Mouse (Mus musculus): ENCODE measurements around the gene Dst. TPM values are rescaled to one million over a fixed set of nuclear protein-coding genes. Genes with fewer than 3 reads are reported as not detected.
A peak's percentile ranks its signal among the peaks of the same experiment; 100 is the strongest.
"Not testable (repeated sequence)": the region's sequence is repeated elsewhere in the genome, so short reads cannot be mapped to it uniquely, and the experiment has no call there.

The Dst gene
- polyA plus RNA-seq, 1 experiment from 2014 or later: 35.2 TPM

- Histone ChIP-seq H3K36me3 (no peaks in the 10 kb centered on the region), H3K9ac (replicated peaks) (no peak overlapping the region)
- ATAC-seq (replicated peaks): no peak
These were observed 148.6 kb downstream of the Dst start for GRCm38 (mm10) chr1:34056658-34057057.

DNA sequence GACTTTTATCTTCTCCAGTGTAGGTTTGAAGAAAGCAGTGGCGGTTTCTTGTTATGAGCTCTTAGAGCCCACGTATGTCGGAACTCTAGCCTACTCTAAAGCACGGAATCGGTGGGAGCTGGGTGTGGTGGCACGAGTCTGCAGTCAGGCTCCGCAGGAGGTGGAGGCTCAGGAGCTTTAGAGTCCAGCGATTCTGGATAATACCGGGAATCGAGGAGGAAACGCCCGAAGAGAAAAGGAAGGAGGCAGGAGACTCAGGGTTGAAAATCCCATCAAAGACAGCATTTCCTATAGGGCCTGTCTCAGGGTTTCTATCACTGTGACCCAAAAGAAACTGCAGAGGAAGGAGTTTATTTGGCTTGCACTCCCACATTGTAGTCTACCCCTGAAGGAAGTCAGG is 151.2 kb downstream of the Dst start:
- no peak overlapping the region for H3K4me3 ChIP-seq
- peaks cover 20% of the 10 kb centered on the region for H3K4me1 ChIP-seq
- H3K27ac ChIP-seq (replicated peaks): no peak overlapping the region
- no peak overlapping the region for H3K4me2 ChIP-seq (replicated peaks)
- no peak overlapping the region for H3K9ac ChIP-seq (replicated peaks)
- no peaks in the 10 kb centered on the region for H3K9me3 ChIP-seq
- H3K36me3 ChIP-seq: no peaks in the 10 kb centered on the region
- WGBS: 80% methylated on average over 12 of the region's 12 CpGs
- ATAC-seq (replicated peaks): no peak
- H3K27me3 ChIP-seq: no peaks in the 10 kb centered on the region

More at GRCm38 (mm10) chr1:34056658-34057057, 148.6 kb downstream of the Dst start:
- H3K9me3 ChIP-seq: no peaks in the 10 kb centered on the region
- peaks cover 23% of the 10 kb centered on the region for H3K4me1 ChIP-seq
- H3K4me2 ChIP-seq (replicated peaks): no peak overlapping the region
- H3K4me3 ChIP-seq: no peak overlapping the region
- no peaks in the 10 kb centered on the region for H3K27me3 ChIP-seq
- H3K27ac ChIP-seq (replicated peaks): no peak overlapping the region
- 91% methylated on average over 14 of the region's 14 CpGs for WGBS

DNA sequence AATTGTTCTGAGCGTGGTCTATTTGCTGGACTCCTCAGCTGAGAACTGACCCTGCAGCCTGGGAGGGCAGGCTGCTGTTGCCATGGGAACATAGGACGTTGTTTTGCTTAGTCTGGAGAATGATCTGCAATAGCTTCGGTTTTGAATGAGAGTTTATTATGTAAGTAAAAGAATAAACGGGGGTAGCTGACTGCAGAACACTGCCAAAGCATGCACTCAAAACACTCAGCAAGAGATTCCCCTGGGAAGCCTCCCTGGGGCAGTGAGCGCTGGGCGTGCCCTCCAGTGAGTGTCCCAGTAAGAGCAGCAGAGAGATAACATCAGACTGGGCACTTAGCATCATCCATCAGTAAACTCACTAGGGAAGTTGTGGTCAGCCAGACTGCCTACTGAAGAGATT is 152.4 kb downstream of the Dst start:
- peaks cover 20% of the 10 kb centered on the region for H3K4me1 ChIP-seq
- H3K27ac ChIP-seq (replicated peaks): no peak overlapping the region
- ATAC-seq (replicated peaks): no peak
- no peak overlapping the region for H3K4me2 ChIP-seq (replicated peaks)
- no peak overlapping the region for H3K4me3 ChIP-seq
- no peaks in the 10 kb centered on the region for H3K27me3 ChIP-seq
- no peak overlapping the region for H3K9ac ChIP-seq (replicated peaks)
- H3K36me3 ChIP-seq: no peaks in the 10 kb centered on the region
- 5% methylated on average over 6 of the region's 6 CpGs for WGBS
- H3K9me3 ChIP-seq: no peaks in the 10 kb centered on the region

GRCm38 (mm10) chr1:34061078-34061477 is 153.1 kb downstream of the Dst start:
- peak; percentile 61 for ATAC-seq (replicated peaks)
- H3K4me3 ChIP-seq: no peak overlapping the region
- no peaks in the 10 kb centered on the region for H3K36me3 ChIP-seq
- peaks cover 20% of the 10 kb centered on the region for H3K4me1 ChIP-seq
- no peaks in the 10 kb centered on the region for H3K27me3 ChIP-seq
- H3K9ac ChIP-seq (replicated peaks): no peak overlapping the region
- 0 out of 2 replicates have a peak overlapping the region, but pooled peaks have one; percentile 3 for H3K4me2 ChIP-seq (replicated peaks)
- no peaks in the 10 kb centered on the region for H3K9me3 ChIP-seq
- 21% methylated on average over 4 of the region's 4 CpGs for WGBS
- no peak overlapping the region for H3K27ac ChIP-seq (replicated peaks)

GRCm38 (mm10) chr1:34061860-34062259 is 153.8 kb downstream of the Dst start:
- H3K4me2 ChIP-seq (replicated peaks): no peak overlapping the region
- ATAC-seq (replicated peaks): no peak
- 75% methylated on average over 1 of the region's 1 CpGs for WGBS
- H3K9me3 ChIP-seq: no peaks in the 10 kb centered on the region
- H3K4me3 ChIP-seq: no peak overlapping the region
- no peak overlapping the region for H3K9ac ChIP-seq (replicated peaks)
- H3K4me1 ChIP-seq: peaks cover 20% of the 10 kb centered on the region
- no peaks in the 10 kb centered on the region for H3K36me3 ChIP-seq
- H3K27ac ChIP-seq (replicated peaks): no peak overlapping the region
- H3K27me3 ChIP-seq: no peaks in the 10 kb centered on the region

DNA sequence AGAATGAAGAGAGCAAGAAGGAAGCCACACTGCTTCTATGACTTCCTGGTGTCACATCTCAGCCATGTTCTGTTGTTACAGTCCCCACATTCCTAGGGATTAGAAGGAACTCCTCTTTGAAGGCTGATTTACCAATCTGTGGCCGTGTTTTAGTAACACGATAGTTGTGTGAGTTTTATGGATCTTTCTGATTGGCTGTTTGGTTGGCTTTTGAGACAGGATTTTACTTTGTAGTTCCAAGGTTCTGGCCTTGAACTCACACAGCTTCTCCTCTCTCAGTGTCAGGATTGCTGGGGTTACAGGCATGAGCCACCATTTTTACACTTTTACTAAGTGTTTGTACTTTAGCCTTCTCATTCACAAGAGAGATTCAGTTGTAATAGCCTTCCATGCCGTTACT is 155.9 kb downstream of the Dst start:
- Histone ChIP-seq H3K9ac (replicated peaks) (no peak overlapping the region), H3K4me1 (peaks cover 20% of the 10 kb centered on the region), H3K27ac (replicated peaks) (no peak overlapping the region), H3K9me3 (no peaks in the 10 kb centered on the region), H3K27me3 (no peaks in the 10 kb centered on the region), H3K4me3 (no peak overlapping the region), H3K36me3 (no peaks in the 10 kb centered on the region), H3K4me2 (replicated peaks) (no peak overlapping the region)
- no peak for ATAC-seq (replicated peaks)
- 76% methylated on average over 3 of the region's 3 CpGs for WGBS

- Histone ChIP-seq H3K9me3 (no peaks in the 10 kb centered on the region), H3K27me3 (no peaks in the 10 kb centered on the region), H3K4me1 (peaks cover 15% of the 10 kb centered on the region), H3K36me3 (no peaks in the 10 kb centered on the region), H3K9ac (replicated peaks) (no peak overlapping the region), H3K27ac (replicated peaks) (no peak overlapping the region), H3K4me2 (replicated peaks) (no peak overlapping the region), H3K4me3 (no peak overlapping the region)
- ATAC-seq (replicated peaks): no peak
- WGBS: 67% methylated on average over 5 of the region's 5 CpGs
These were observed 157.6 kb downstream of the Dst start for GRCm38 (mm10) chr1:34065551-34066048.

- not testable (repeated sequence) for H3K4me2 ChIP-seq (replicated peaks); H3K4me1 ChIP-seq; ATAC-seq (replicated peaks); H3K9ac ChIP-seq (replicated peaks); H3K9me3 ChIP-seq; H3K4me3 ChIP-seq; H3K36me3 ChIP-seq; H3K27ac ChIP-seq (replicated peaks); H3K27me3 ChIP-seq
- WGBS: 95% methylated on average over 4 of the region's 4 CpGs
These were observed 158.4 kb downstream of the Dst start for GRCm38 (mm10) chr1:34066401-34066800.

DNA sequence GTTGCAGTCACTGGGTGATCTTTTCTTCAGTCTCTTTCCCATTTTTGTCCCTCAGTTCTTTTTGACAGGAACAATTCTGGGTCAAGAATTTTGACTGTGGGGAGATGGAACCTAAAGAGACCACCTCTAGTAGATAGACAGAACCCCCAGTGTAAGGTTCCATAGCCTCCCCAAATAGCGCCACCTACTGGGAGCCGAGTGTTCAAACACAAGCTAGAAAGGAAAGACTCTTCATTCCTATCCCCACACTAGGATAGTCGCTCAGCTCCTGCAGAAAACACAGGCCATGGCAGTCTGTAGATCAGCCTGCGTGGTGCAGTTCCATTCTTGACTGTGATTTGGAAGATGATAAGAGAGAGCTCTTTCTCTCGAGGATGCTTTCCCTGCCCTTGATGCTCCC is 160.3 kb downstream of the Dst start:
- H3K4me3 ChIP-seq: no peak overlapping the region
- H3K4me1 ChIP-seq: no peaks in the 10 kb centered on the region
- no peak overlapping the region for H3K27ac ChIP-seq (replicated peaks)
- WGBS: 62% methylated on average over 5 of the region's 5 CpGs
- H3K27me3 ChIP-seq: no peaks in the 10 kb centered on the region
- no peaks in the 10 kb centered on the region for H3K9me3 ChIP-seq
- H3K9ac ChIP-seq (replicated peaks): no peak overlapping the region
- H3K36me3 ChIP-seq: no peaks in the 10 kb centered on the region
- H3K4me2 ChIP-seq (replicated peaks): no peak overlapping the region
- no peak for ATAC-seq (replicated peaks)

DNA sequence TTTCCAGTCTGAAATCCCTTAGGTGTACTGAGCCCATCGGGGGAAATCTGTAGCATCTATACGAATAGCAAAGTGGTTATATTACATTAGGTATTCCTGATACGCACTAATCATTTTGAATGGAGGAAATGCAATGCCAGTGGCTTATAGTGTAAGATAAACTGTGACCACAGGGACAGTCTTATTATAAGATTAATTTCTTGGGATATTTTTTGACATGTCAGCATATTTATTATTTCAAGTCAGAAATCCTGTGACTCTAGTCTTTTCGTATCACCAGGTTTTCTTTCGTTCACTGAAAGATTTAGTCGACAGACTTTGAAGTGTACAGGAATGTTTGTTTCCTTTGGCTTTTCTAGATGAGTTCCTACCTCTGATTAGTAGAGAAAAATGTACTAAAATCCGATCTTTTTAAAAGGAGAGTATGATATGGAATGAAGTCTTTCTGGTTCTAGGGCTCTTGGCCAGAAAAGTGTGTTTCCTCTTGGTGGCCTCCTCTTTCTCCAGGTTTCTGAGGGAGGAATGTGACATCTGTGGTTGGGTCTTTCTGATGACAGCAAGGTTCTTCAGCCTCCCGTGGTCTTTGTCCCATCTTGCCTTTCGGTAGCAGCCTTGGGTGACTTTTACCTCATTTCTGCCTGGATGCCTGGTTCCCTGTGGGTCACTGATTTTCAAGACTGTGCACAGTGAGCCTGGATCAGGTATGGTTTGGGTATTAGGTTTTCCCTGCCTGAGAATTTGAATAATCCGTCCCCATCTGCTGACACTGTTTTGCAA is 161.7 kb downstream of the Dst start:
- H3K27me3 ChIP-seq: no peaks in the 10 kb centered on the region
- WGBS: 92% methylated on average over 10 of the region's 10 CpGs

GRCm38 (mm10) chr1:34070474-34070873 is 162.4 kb downstream of the Dst start:
- H3K36me3 ChIP-seq: no peaks in the 10 kb centered on the region
- H3K4me2 ChIP-seq (replicated peaks): no peak overlapping the region
- no peak for ATAC-seq (replicated peaks)
- no peak overlapping the region for H3K4me3 ChIP-seq
- H3K4me1 ChIP-seq: 0 out of 2 replicates have a peak, but pooled peaks cover 8% of the 10 kb centered on the region
- H3K9me3 ChIP-seq: no peaks in the 10 kb centered on the region
- H3K27me3 ChIP-seq: no peaks in the 10 kb centered on the region
- WGBS: 87% methylated on average over 7 of the region's 7 CpGs
- H3K9ac ChIP-seq (replicated peaks): no peak overlapping the region
- H3K27ac ChIP-seq (replicated peaks): no peak overlapping the region

More for the DNA sequence above, 161.7 kb downstream of the Dst start:
- H3K4me3 ChIP-seq: no peak overlapping the region
- H3K9ac ChIP-seq (replicated peaks): no peak overlapping the region
- no peak overlapping the region for H3K4me2 ChIP-seq (replicated peaks)
- 0 out of 2 replicates have a peak, but pooled peaks cover 3% of the 10 kb centered on the region for H3K4me1 ChIP-seq
- H3K27ac ChIP-seq (replicated peaks): no peak overlapping the region
- no peaks in the 10 kb centered on the region for H3K36me3 ChIP-seq
- no peaks in the 10 kb centered on the region for H3K9me3 ChIP-seq
- ATAC-seq (replicated peaks): no peak

DNA sequence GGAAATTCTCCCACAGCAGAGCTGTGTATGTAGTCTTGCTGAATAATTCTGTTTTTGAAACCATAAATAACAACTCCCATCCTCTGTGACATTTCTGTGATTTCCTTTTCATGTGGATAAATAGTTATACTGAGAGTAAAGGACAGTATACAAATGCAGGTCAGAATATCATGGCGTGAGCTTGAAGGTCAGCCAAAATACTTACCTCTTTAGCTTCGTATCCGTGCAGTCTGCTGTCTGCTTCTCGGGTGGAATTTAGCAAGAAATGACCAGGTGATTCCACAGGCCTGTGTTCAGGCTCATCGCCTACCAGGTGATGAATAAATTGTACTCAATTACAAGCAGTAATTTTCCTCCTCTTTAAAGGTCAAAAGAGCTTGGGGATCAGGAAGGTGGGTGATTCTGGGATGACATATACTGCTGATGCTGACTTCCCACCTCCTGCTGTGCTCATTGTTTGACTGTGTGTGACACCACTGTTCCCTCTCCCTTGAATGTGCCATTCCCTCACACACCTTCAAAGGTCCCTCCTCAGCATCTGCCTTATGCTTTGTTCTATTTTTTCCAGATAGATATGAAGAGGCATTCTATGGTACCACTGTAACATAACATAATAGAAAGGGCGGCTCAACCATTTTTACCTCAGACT is 163.1 kb downstream of the Dst start:
- H3K9ac ChIP-seq (replicated peaks): no peak overlapping the region
- H3K36me3 ChIP-seq: no peaks in the 10 kb centered on the region
- no peak for ATAC-seq (replicated peaks)
- no peaks in the 10 kb centered on the region for H3K9me3 ChIP-seq
- 0 out of 2 replicates have a peak, but pooled peaks cover 8% of the 10 kb centered on the region for H3K4me1 ChIP-seq
- H3K27ac ChIP-seq (replicated peaks): no peak overlapping the region
- H3K4me2 ChIP-seq (replicated peaks): no peak overlapping the region
- no peak overlapping the region for H3K4me3 ChIP-seq
- WGBS: 79% methylated on average over 6 of the region's 6 CpGs
- no peaks in the 10 kb centered on the region for H3K27me3 ChIP-seq
